Mouse (Mus musculus) embryonic facial prominence, embryonic 10.5 days (tissue): Measurements from ENCODE around the gene Lmo1. TPM values are rescaled to one million over a fixed set of nuclear protein-coding genes. Genes with fewer than 3 reads are reported as not detected.
A peak's percentile ranks its signal among the peaks of the same experiment; 100 is the strongest.
"Not testable (repeated sequence)": the region's sequence is repeated elsewhere in the genome, so short reads cannot be mapped to it uniquely, and the experiment has no call there.

Experiments
- DNase-seq: peaks from one replicate; pipeline ENCODE4 v3.0.0-alpha.2; 2017; ENCODE audit warnings: low spot score
- H3K27ac ChIP-seq: fragments of 300-500 bp; sonication (generic); replicated peaks from 2 replicates; pipeline ENCODE4 v1.5.1; 2016; ENCODE audit warnings: mild to moderate bottlenecking
- H3K27me3 ChIP-seq: fragments of 300-500 bp; sonication (generic); replicated peaks from 2 replicates; pipeline ENCODE4 v1.6.1; 2016; ENCODE audit warnings: low read depth, mild to moderate bottlenecking; ENCODE audit not compliant: poor library complexity, severe bottlenecking
- H3K36me3 ChIP-seq: fragments of 300-500 bp; sonication (generic); replicated peaks from 2 replicates; pipeline ENCODE4 v1.6.1; 2016; ENCODE audit warnings: mild to moderate bottlenecking, moderate library complexity
- H3K4me1 ChIP-seq: fragments of 300-500 bp; sonication (generic); 2 replicates; pipeline ENCODE4 v1.6.1; 2016
- H3K4me3 ChIP-seq: fragments of 300-500 bp; sonication (generic); 2 replicates; pipeline ENCODE4 v1.5.1; 2016; ENCODE audit warnings: mild to moderate bottlenecking, moderate library complexity
- H3K9me3 ChIP-seq: fragments of 300-500 bp; sonication (generic); 2 replicates; pipeline ENCODE4 v1.6.1; 2016; ENCODE audit warnings: mild to moderate bottlenecking
- WGBS: fragments of 180-500 bp; shearing (Covaris S2); methylation state at CpG from one replicate; pipeline ENCODE4 v1.1.7; 2016; 5-methylcytosine and 5-hydroxymethylcytosine counted together
- polyA plus RNA-seq: library from polyadenylated mRNA; unstranded; fragments of >200 nt; fragmentation: Nextera tagmentation; extraction: Ambion mirVana; gene quantifications from 2 replicates; pipeline ENCODE4 v1.2.1, GENCODE M21; 2016

Gene Lmo1
- polyA plus RNA-seq, 1 experiment from 2014 or later: 30.3 TPM

DNA sequence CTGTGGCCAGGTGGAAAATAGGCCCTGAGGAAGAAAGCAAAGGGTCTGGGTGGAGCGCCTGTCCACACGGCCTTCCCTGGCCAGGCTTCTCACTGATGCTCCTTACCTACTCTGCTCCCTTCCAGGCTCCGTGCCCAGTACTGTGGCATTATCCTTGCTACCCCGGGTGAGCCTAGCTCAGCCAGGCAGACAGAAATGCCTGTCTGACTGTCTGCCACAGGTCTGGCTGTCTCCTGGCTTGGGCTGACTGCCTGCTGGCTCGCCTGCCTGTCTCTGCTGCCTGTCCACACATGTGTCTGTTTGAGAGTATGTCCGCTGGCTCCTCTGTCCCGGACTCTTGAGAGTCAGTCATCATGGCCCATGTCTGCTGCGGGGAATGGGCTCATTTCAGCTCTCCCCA is 37.6 kb downstream of the Lmo1 start:
- Histone ChIP-seq H3K4me3 (no peak overlapping the region), H3K27me3 (peaks cover 17% of the 10 kb centered on the region; the same call in 1 of the 2 replicates), H3K4me1 (peaks cover 9% of the 10 kb centered on the region), H3K9me3 (no peaks in the 10 kb centered on the region), H3K27ac (no peak overlapping the region), H3K36me3 (0 out of 2 replicates have a peak, but pooled peaks cover 3% of the 10 kb centered on the region)
- WGBS: 88% methylated on average over 8 of the region's 8 CpGs
- DNase-seq: no peak

DNA sequence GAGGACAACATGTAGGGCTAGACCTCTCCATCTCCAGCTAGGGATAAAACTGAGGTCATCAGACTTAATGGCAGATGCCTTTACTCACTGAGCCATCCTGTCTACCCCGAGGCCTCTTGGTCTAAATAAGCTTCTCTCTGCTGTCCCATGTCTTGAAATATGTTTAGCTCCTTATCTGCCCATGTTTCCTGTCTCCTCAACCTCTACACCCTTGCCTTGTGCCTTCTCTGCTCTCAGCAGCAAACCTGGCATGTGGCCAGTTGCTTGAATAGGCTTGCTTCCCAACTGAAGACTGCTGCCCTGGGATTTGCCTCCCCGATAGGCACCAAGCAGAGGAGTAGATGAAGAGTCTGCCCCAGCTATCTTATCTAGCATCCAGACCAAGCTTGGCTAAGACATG is 43.4 kb downstream of the Lmo1 start:
- Histone ChIP-seq H3K36me3 (no peaks in the 10 kb centered on the region), H3K9me3 (no peaks in the 10 kb centered on the region), H3K27ac (no peak overlapping the region), H3K27me3 (no peaks in the 10 kb centered on the region), H3K4me3 (no peak overlapping the region), H3K4me1 (no peaks in the 10 kb centered on the region)
- DNase-seq: no peak
- WGBS: 87% methylated on average over 2 of the region's 2 CpGs

DNA sequence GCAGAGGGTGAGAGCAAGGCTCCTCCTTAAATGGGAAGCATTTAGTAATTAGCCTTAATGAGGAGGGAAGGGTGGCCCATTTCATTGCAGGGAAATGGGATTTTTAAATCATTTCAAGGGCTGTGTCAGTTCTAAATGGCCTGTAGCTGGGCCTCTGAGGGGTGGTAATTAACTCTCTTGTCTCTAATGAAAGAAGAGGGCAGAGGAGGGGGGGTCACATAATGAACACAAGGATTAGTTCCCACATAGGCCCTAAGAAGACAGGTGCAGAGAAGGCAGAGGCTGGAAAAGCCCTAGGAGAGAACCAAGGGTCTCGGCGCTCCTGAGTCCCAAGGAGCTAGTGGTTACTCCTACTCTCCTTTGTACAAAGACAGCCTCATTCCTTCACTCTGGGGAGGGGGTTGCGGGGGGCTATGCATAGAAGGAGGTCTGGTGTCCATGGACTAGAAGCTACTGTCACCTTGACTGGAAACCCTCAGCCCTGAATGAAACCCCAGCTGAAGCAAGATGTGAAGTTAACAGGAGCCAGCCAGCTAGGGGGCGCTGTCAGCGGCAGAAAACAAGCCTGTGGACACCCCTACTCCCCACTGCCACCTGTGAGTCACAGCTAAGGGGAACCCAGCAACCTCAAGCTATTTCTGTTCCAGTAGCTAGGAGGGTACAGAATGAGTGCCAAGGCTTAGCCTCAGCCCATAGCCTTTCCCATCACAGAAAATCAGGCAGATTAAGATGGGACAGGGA is 44.9 kb downstream of the Lmo1 start:
- no peaks in the 10 kb centered on the region for H3K4me1 ChIP-seq
- no peak overlapping the region for H3K27ac ChIP-seq
- no peaks in the 10 kb centered on the region for H3K9me3 ChIP-seq
- H3K4me3 ChIP-seq: no peak overlapping the region
- DNase-seq: no peak
- H3K36me3 ChIP-seq: no peaks in the 10 kb centered on the region
- 74% methylated on average over 5 of the region's 5 CpGs for WGBS
- no peaks in the 10 kb centered on the region for H3K27me3 ChIP-seq

DNA sequence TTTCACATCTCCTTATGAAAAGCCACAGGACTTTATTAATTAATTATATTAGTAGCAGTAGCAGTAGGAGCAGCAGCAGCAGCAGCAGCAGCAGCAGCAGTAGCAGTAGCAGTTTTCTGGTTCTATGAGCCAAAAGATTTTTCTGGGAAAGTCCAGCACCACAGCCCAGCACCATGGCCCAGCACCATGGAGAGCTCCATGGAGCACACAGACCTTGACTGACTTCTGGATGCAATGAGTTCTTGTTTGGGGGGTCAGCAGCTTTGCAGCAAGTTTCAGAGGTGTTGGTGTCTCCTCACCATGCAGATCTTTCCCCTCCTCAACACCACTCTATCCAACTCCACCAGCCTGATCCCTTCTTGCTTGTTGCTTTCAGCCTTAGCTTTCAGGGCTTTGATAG is 45.6 kb downstream of the Lmo1 start:
- H3K36me3 ChIP-seq: no peaks in the 10 kb centered on the region
- no peaks in the 10 kb centered on the region for H3K27me3 ChIP-seq
- H3K27ac ChIP-seq: no peak overlapping the region
- H3K4me1 ChIP-seq: no peaks in the 10 kb centered on the region
- no peak overlapping the region for H3K4me3 ChIP-seq
- H3K9me3 ChIP-seq: no peaks in the 10 kb centered on the region
- peak; percentile 72 for DNase-seq

- DNase-seq: no peak
- Histone ChIP-seq H3K27me3 (no peaks in the 10 kb centered on the region), H3K9me3 (no peaks in the 10 kb centered on the region), H3K4me1 (peaks cover 12% of the 10 kb centered on the region), H3K27ac (peak overlapping the region; percentile 74), H3K4me3 (no peak overlapping the region), H3K36me3 (no peaks in the 10 kb centered on the region)
- 74% methylated on average over 4 of the region's 4 CpGs for WGBS
These were observed 59.1 kb downstream of the Lmo1 start for GRCm38 (mm10) chr7:109115929-109116328.

GRCm38 (mm10) chr7:109115488-109115887 is 59.5 kb downstream of the Lmo1 start:
- H3K9me3 ChIP-seq, H3K4me3 ChIP-seq, H3K36me3 ChIP-seq, DNase-seq, H3K27me3 ChIP-seq: not testable (repeated sequence)
- WGBS: 39% methylated on average over 2 of the region's 4 CpGs
- H3K27ac ChIP-seq: 0 out of 2 replicates have a peak overlapping the region, but pooled peaks have one; percentile 74
- peaks cover 12% of the 10 kb centered on the region for H3K4me1 ChIP-seq

- Histone ChIP-seq H3K36me3 (no peaks in the 10 kb centered on the region), H3K4me3 (no peak overlapping the region), H3K27me3 (no peaks in the 10 kb centered on the region), H3K9me3 (no peaks in the 10 kb centered on the region), H3K4me1 (peaks cover 12% of the 10 kb centered on the region), H3K27ac (peak overlapping the region; percentile 54)
- 46% methylated on average over 10 of the region's 10 CpGs for WGBS
- DNase-seq: peak; percentile 24
These were observed 60.1 kb downstream of the Lmo1 start for GRCm38 (mm10) chr7:109114950-109115349.

- no peak for DNase-seq
- Histone ChIP-seq H3K9me3 (no peaks in the 10 kb centered on the region), H3K27ac (no peak overlapping the region; the same call in 1 of the 2 replicates), H3K4me3 (no peak overlapping the region), H3K4me1 (peaks cover 8% of the 10 kb centered on the region), H3K27me3 (no peaks in the 10 kb centered on the region), H3K36me3 (no peaks in the 10 kb centered on the region)
- WGBS: 77% methylated on average over 5 of the region's 5 CpGs
These were observed 64.0 kb downstream of the Lmo1 start for GRCm38 (mm10) chr7:109111000-109111399.

GRCm38 (mm10) chr7:109104894-109105293 is 70.1 kb downstream of the Lmo1 start:
- 73% methylated on average over 1 of the region's 1 CpGs for WGBS
- Histone ChIP-seq H3K4me3 (no peak overlapping the region), H3K27me3 (no peaks in the 10 kb centered on the region; the same call in 1 of the 2 replicates), H3K27ac (no peak overlapping the region), H3K4me1 (no peaks in the 10 kb centered on the region), H3K9me3 (no peaks in the 10 kb centered on the region), H3K36me3 (no peaks in the 10 kb centered on the region)
- no peak for DNase-seq

- Histone ChIP-seq H3K36me3 (no peaks in the 10 kb centered on the region), H3K27me3 (no peaks in the 10 kb centered on the region; the same call in 1 of the 2 replicates), H3K4me1 (no peaks in the 10 kb centered on the region), H3K27ac (no peak overlapping the region), H3K4me3 (no peak overlapping the region), H3K9me3 (no peaks in the 10 kb centered on the region)
- no peak for DNase-seq
- WGBS: 85% methylated on average over 3 of the region's 3 CpGs
These were observed 73.8 kb downstream of the Lmo1 start for GRCm38 (mm10) chr7:109101167-109101566.

GRCm38 (mm10) chr7:109098145-109099018 is 76.6 kb downstream of the Lmo1 start:
- Histone ChIP-seq H3K9me3 (no peaks in the 10 kb centered on the region), H3K27me3 (no peaks in the 10 kb centered on the region; the same call in 1 of the 2 replicates), H3K4me1 (no peaks in the 10 kb centered on the region), H3K4me3 (no peak overlapping the region), H3K36me3 (no peaks in the 10 kb centered on the region), H3K27ac (no peak overlapping the region)
- peak; percentile 51 for DNase-seq
- 39% methylated on average over 6 of the region's 6 CpGs for WGBS

DNA sequence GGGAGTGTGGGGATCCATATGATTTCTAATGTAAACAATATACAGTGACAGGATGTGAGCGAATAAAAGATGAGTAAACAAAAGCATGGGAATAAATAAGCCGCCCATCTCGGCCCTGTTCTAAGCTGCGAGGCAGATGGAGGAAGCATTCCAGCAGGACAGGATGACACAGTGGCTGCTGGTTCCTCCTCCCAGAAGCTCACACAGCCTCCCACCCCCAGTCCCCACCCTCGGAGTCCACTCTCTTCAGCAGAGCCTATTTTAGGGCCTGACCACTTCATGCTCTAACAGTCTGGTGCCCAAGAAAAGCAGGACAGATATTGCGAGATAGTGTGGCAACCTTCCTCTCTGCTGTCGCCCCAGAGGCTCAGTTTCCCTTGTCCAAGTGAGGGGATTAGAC is 77.8 kb downstream of the Lmo1 start:
- no peaks in the 10 kb centered on the region for H3K36me3 ChIP-seq
- H3K9me3 ChIP-seq: no peaks in the 10 kb centered on the region
- DNase-seq: no peak
- H3K27ac ChIP-seq: no peak overlapping the region
- H3K4me3 ChIP-seq: no peak overlapping the region
- H3K27me3 ChIP-seq: no peaks in the 10 kb centered on the region; the same call in 1 of the 2 replicates
- 80% methylated on average over 7 of the region's 7 CpGs for WGBS
- no peaks in the 10 kb centered on the region for H3K4me1 ChIP-seq

DNA sequence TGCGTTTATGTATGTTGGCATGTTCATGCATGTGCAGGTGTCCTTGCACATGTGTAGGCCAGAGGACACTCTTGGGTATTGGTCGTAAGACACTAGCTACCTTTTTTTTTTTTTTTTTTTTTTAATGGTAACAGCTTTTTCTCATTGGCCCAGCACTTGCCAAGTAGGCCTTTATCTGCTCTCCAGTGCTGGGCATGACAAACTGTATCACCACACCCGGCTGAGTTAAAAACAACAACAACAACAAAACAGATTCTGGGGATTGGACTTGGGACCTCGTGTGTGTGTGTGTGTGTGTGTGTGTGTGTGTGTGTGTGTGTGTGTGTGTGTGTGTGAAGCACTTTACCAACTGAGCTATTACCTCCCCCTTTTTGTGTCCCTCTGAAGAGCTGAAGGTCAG is 78.4 kb downstream of the Lmo1 start:
- no peaks in the 10 kb centered on the region for H3K9me3 ChIP-seq
- DNase-seq: no peak
- no peaks in the 10 kb centered on the region; the same call in 1 of the 2 replicates for H3K27me3 ChIP-seq
- no peak overlapping the region for H3K4me3 ChIP-seq
- 81% methylated on average over 4 of the region's 4 CpGs for WGBS
- no peak overlapping the region for H3K27ac ChIP-seq
- H3K36me3 ChIP-seq: no peaks in the 10 kb centered on the region
- H3K4me1 ChIP-seq: no peaks in the 10 kb centered on the region
